Mouse (Mus musculus) spleen, adult 12 weeks (tissue): ENCODE measurements around the gene Tead4.
"Not testable (repeated sequence)": the region's sequence is repeated elsewhere in the genome, so short reads cannot be mapped to it uniquely, and the experiment has no call there.

Experiments used
- DNase-seq: peaks from one replicate; pipeline ENCODE4 v3.0.0; 2022; ENCODE audit warnings: low spot score

The Tead4 gene

DNA sequence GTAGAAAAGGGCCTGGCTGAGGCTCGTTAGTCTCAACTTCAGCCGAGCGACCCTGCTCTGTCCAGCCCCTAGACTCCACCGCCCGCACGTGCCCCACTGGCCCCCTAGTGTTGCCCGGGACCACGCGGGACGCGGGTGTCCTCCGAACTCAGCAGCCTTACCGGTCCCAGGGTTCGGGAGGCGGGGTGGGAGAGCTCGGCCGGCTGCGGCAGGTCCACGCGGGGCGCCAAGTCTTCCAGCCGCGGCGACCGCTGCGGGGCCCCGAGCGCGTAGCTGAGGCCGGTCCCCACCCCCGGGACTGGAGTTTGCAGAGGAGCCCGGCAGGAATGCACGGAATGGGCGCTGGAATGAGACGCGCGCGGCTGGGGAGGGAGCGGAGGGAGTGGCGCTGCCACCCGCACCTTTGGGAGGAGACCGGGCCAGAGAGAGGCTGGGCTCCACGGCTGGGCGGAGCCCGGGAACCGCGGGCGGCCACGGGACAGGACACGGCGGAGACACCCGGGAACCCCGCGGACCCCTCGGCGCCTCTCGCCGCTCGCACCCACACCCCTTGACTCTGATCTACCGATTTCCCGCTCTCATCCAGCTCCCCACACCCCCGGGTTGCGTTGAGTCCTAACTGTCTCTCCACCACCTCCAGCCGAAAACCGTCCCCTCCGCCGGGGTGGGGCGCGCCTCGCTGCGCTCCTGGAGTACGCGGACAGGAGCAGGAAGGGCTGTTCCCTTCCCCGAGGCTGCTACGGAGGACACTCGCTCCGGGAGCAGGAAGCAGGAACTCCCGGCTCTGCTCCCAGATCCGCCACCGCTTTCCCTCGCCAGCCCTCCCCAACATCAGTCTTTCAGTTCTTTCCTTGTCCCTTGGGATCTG is at the start of gene Tead4:
Gene Tead4, minus strand, starts transcription at position 690 of the 868 bp plus-strand sequence.
- DNase-seq: no peak

- no peak for DNase-seq
These were observed 49.1 kb upstream of the Tead4 start for GRCm38 (mm10) chr6:128349711-128350110.

GRCm38 (mm10) chr6:128346782-128347181 is 46.2 kb upstream of the Tead4 start:
- no peak for DNase-seq

DNA sequence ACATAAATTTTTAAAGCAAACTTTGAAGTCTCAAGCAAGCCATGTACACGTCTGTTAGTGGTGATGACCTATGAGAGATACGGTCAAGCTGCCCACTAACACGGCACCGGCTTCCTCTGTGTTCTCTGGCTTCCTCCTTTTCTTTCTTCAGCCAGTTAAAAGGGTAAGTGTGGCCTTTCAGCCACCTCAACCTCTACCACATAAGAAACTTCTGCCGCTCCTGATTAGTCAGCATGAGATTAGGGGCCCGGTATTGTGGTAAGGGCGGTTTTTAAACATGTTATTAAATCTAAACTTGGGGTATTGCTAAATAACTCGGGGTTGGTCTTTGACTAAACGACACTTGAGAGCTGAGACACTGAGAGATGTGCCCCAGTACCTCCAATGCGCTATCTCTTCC is 45.0 kb upstream of the Tead4 start:
- no peak for DNase-seq

DNA sequence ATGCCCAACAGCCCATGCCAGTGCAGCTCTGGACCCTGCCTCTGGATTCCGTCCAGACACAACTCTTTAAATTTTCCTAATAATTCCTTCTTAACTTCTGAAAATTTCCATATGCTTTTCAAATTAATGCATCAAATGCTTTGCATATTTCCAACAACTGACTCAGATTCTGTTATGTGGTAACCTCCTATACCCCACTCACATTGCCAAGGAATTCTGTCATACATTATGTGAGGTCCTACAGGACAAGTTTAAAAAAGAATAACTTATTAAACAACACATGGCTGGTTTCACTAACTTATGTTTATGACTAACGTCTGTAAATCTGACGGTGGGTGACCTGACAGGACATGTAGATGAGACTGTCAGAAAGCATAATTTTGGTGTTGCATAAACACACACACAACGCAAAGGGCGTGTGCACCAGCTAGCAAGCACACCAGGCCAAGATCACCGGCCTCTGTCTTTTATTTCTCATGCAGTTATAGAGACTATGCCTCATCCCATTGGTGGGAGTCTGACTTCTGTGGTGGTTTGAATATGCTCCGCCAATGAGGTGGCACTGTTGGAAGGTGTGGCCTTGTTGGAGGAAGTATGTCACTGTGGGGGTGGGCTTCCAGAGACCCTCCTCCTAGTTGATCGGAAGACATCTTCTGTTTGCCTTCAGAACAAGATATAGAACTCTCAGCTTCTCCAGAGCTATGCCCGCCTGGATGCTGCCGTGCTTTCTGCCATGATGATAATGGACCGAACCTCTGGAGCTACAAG is 41.5 kb upstream of the Tead4 start:
- no peak for DNase-seq

- DNase-seq: no peak
These were observed 38.3 kb upstream of the Tead4 start for GRCm38 (mm10) chr6:128338876-128339275.

- no peak for DNase-seq
These were observed 36.8 kb upstream of the Tead4 start for GRCm38 (mm10) chr6:128337467-128337866.

GRCm38 (mm10) chr6:128334397-128335124 is 33.9 kb upstream of the Tead4 start:
- peak; percentile 28 for DNase-seq

- peak; percentile 23 for DNase-seq
These were observed 17.7 kb upstream of the Tead4 start for GRCm38 (mm10) chr6:128318317-128318716.

DNA sequence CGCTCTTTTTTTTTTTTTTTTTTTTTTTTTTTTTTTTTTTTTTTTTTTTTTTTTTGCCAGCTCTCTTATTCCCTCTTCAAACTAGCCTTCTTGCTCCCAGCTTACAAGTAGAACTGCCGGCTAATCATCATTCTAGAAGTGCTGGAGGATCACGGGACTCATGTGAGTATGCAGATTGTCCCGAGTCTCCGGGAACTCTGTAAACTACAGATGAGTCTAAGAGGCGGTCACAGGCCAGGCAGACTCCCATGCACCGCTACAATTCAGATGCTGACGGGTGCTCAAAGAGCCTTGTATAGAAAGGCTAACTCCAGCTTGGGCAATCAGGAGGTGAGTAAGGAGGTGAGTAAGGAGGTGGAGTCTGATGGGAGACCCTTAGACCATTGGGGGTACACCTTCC is 15.0 kb upstream of the Tead4 start:
- no peak for DNase-seq

DNA sequence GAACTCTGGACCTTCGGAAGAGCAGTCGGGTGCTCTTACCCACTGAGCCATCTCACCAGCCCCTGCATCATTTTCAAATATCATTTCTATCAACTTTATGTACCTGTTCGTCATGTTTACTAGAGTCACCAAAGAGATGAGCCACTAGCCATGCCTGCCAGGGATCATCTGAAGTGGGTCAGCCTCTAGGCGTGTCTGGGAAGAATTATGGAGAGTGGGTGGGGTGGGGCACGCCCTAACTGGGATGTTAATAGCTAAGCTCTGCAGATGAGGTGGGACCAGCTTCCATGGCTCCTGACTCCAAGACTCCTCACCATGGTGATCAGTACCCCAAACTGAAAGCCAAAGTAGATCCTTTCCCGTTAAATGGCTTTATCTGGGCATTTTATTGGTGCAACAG is 14.2 kb upstream of the Tead4 start:
- DNase-seq: no peak

- peak; percentile 36 for DNase-seq
These were observed 7.7 kb upstream of the Tead4 start for GRCm38 (mm10) chr6:128308311-128308710.

DNA sequence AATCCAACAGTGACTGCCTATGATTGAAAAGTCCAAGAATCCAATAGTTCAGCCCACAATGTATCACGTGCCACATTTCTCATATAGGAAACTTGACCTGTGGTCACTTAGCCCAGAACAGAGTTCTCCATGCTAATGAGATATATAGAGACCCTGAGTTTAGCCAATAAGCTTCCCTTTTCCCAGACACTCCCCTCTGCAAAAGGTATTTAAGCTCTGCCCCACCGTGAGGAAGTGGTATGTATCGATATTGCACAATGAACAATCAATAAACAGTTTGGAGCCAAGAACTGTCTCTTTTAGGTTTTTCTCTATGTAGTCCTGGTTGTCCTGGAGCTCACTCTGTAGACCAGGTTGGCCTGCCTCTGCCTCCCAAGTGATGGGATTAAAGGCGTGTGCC is 4.2 kb upstream of the Tead4 start:
- DNase-seq: no peak

GRCm38 (mm10) chr6:128302640-128303039 is 2.0 kb upstream of the Tead4 start:
- not testable (repeated sequence) for DNase-seq

GRCm38 (mm10) chr6:128301891-128302290 is 1.3 kb upstream of the Tead4 start:
- no peak for DNase-seq

DNA sequence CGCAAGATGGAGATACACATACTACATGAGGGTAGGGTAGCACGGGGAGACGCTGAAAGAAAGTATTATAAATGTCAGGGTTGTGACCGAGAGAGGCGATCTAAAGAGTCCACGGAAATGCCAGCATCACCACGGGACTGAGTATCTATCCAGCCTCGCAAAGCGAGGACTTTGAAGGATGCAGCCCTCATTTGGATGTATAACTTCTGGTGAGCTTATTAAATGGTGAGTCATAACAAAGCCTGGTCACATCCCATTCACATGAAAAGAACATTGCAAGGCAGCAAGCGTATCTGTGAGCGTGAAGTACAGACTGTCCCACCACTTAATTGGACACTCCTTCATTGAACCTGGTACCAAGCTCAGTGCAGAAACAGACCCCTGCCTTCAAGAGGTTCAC is 835 bp upstream of the Tead4 start:
- no peak for DNase-seq

- DNase-seq: no peak
These were observed 1.1 kb downstream of the Tead4 start for GRCm38 (mm10) chr6:128299292-128300133.

DNA sequence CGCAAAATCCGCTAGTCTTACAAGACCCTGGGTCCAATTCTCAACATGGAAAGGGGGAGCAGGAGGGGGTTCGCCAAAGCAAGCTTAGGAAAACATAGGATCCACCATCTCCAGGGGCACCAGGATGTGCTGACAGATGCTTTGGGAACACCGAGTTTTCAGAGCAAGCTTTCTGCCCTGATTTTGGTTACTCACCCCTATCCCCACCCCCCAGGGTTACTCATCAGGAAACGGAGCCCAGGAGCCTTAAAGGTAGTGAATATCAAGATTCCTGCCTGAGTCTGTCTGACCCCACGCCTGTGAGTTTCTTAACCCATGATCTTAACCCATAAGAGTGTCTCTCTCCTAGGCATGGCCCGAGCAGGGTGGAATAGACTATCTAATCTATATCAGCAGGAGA is 2.4 kb downstream of the Tead4 start:
- no peak for DNase-seq

GRCm38 (mm10) chr6:128296750-128297393 is 3.8 kb downstream of the Tead4 start:
- no peak for DNase-seq

GRCm38 (mm10) chr6:128295876-128296749 is 4.5 kb downstream of the Tead4 start:
- DNase-seq: no peak
